Mouse (Mus musculus) gastrocnemius, adult 2 months (tissue): ENCODE data around the gene Cdh20. TPM values are rescaled to one million over a fixed set of nuclear protein-coding genes. Genes with fewer than 3 reads are reported as not detected.
A peak's percentile ranks its signal among the peaks of the same experiment; 100 is the strongest.
"Not testable (repeated sequence)": the region's sequence is repeated elsewhere in the genome, so short reads cannot be mapped to it uniquely, and the experiment has no call there.

ENCODE experiments used
- DNase-seq: peaks from one replicate; pipeline ENCODE4 v3.0.0; 2022
- H3K27ac ChIP-seq: fragments of 200-600 bp; 2 replicates; pipeline ENCODE4 v1.8.1; 2022; ENCODE audit warnings: mild to moderate bottlenecking
- H3K4me3 ChIP-seq: fragments of 200-600 bp; 2 replicates; pipeline ENCODE4 v1.8.1; 2022; ENCODE audit warnings: mild to moderate bottlenecking, moderate library complexity
- CTCF ChIP-seq: fragments of 200-600 bp; IDR thresholded peaks from 2 replicates; pipeline ENCODE4 v1.8.1; 2022; ENCODE audit warnings: antibody characterized with exemption, mild to moderate bottlenecking, moderate library complexity
- intact Hi-C: fragments of 180-260 bp; cut with DNase I; formaldehyde crosslinking; loops from one replicate; pipeline ENCODE4 v1.15.1; 2025
- total RNA-seq, 2 experiments: library from RNA; stranded (reverse); gene quantifications; 2 replicates each; pipeline ENCODE4 v1.2.3; 2021

Gene Cdh20
- total RNA-seq, 2 experiments from 2014 or later: 0.05 to 0.06 TPM

DNA sequence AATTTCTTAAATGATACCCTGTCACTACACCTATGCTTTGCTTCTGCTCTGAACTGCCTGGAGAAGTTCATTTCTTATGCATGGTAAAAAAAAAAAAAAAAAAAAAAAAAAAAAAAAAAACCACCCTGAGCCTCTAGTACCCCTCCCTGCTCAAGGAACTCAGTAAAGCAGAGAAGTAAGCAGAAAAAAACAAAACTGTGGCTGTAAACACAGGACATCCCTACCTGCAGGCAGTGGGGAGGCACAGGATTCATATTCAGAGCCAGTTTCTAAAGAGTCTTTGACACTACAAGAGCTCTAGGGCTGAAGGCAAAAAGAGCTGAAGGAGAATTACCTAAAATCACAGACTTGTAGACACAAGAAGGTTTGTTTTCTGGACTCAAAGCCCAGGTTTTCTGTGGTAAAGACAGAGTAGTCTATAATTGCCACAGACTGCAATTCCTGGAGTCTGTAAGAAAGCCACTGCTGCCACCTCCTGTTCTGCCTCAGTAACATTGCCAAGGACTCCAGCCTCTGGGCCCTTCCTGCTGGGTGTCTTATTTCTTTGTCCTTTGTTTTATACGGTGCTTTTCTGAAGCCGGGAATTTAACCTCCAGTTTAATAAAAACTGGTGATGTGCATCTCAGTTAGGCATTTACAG is 176.3 kb downstream of the Cdh20 start:
- H3K4me3 ChIP-seq: no peak overlapping the region
- H3K27ac ChIP-seq: no peak overlapping the region
- TF ChIP-seq CTCF: peak; percentile 61
- intact Hi-C loops: no loop called here
- DNase-seq: peak; percentile 25

GRCm38 (mm10) chr1:104945110-104945489 is 176.8 kb downstream of the Cdh20 start:
- no peak for TF ChIP-seq CTCF
- no peak for DNase-seq
- Histone ChIP-seq H3K4me3 (no peak overlapping the region), H3K27ac (no peak overlapping the region)
- intact Hi-C loops: no loop called here

- H3K27ac ChIP-seq, DNase-seq, H3K4me3 ChIP-seq, intact Hi-C loops: not testable (repeated sequence)
Observed at GRCm38 (mm10) chr1:104949640-104950039, 181.3 kb downstream of the Cdh20 start.

GRCm38 (mm10) chr1:104957046-104957445 is 188.7 kb downstream of the Cdh20 start:
- intact Hi-C loops: no loop called here
- DNase-seq: no peak
- no peak for TF ChIP-seq CTCF
- H3K4me3 ChIP-seq: no peak overlapping the region
- H3K27ac ChIP-seq: no peak overlapping the region

- no peak for TF ChIP-seq CTCF
- H3K4me3 ChIP-seq: no peak overlapping the region
- intact Hi-C loops: no loop called here
- no peak overlapping the region for H3K27ac ChIP-seq
- DNase-seq: no peak
Observed at GRCm38 (mm10) chr1:104961670-104962069, 193.3 kb downstream of the Cdh20 start.

- intact Hi-C loops: no loop called here
- no peak for TF ChIP-seq CTCF
- H3K27ac ChIP-seq: no peak overlapping the region
- DNase-seq: no peak
- H3K4me3 ChIP-seq: no peak overlapping the region
Observed at GRCm38 (mm10) chr1:104962257-104962656, 193.9 kb downstream of the Cdh20 start.

GRCm38 (mm10) chr1:104979068-104979467 is 210.7 kb downstream of the Cdh20 start:
- no peak for DNase-seq
- Histone ChIP-seq H3K27ac (no peak overlapping the region), H3K4me3 (no peak overlapping the region)
- intact Hi-C loops: no loop called here
- peak; percentile 25 for TF ChIP-seq CTCF

DNA sequence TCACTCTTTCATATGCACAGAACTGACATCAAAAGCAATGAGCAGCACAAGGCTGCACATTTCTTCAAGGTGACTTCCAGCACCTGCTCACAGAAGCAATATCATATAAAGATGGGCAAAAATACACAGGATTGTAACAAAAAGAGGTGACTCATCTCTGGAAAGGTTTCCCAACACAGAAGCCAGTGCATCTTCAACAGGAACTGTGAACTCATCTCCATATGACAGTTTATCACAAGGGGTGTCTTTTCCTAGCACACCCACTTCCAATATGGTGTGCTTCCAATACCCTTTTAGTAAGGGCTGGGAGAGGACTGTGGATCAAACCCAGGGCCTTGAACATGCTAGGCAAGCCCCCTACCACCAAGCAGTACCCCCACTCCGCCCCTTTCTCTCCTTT is 211.9 kb downstream of the Cdh20 start:
- Histone ChIP-seq H3K27ac (no peak overlapping the region), H3K4me3 (no peak overlapping the region)
- TF ChIP-seq CTCF: no peak
- intact Hi-C loops: no loop called here
- DNase-seq: no peak

DNA sequence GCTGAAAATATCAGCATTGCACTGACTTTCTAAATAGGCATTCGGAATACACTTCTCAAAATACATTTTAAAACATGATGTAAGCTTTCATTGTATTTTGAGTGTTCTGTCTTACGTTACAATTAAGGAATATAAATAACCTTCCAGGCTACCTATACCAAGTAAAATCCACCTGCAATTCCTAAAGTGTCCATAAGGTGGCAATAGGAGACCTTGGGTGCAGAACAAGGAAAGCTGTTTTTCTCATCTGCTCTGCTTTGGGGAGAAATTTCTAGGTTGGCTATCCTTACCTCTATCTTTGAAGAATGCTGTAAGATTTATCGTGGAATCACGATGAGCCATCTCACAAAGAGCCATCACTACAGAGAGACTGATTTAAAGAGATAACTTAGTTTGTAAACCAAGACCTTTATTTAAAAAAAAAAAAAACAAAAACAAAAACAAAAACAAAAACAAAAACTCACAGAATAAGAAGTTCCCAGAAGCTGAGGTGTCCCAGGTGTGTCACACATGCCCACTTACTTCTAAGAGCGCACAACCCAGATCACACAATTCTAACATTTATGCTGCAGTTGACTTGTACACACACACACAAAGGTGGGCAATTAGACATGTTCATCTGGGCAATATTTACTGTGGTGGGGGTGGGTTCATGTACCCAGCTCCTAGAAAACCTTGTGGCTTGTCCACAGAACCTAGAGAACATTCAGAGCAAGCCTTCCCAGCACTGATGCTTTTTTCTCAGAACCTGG is 218.1 kb downstream of the Cdh20 start:
- intact Hi-C loops: loop anchor here (2.0 kb wide), 1 partner anchor 644 kb away; no protein-coding TSS in a partner anchor
- no peak overlapping the region for H3K4me3 ChIP-seq
- DNase-seq: no peak
- H3K27ac ChIP-seq: no peak overlapping the region
- TF ChIP-seq CTCF: peak; percentile 86

DNA sequence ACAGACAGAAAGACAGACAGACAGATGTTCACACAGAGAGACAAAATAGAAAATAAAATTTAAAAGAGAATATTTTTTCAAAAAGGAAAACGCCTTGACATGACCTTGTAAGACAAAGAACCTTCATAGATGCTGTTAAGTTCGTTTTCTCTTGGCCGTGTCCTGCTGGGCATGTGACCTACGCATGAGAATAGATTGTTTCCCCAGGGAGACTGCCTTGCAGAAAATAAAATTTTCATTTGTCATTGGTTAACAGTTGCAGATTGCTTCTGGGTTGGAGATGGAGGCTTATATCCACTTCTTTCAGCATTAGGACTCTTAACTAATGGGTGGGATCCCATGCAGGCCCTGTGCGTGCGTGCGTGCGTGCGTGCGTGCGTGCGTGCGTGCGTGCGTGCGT is 219.2 kb downstream of the Cdh20 start:
- intact Hi-C loops: loop anchor here (2.0 kb wide), 1 partner anchor 643 kb away; no protein-coding TSS in a partner anchor
- no peak overlapping the region for H3K27ac ChIP-seq
- no peak for TF ChIP-seq CTCF
- no peak for DNase-seq
- H3K4me3 ChIP-seq: no peak overlapping the region

DNA sequence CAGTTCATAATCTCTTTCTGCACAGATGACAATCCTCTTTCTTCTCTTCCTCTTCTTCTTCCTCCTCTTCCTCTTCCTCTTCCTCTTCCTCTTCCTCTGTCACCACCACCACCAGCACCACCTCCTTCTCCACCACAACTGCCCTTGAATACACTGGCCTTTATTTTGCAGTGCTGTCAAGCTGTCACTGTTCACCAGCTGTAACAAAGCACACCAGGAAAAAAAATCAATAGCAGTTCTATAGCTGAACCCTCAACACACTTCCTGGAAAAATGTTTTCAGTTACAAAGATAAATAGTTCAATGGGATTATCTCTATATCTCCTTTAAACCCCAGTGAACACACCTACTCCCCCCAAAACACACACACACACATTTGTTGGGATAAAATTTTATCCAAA is 224.1 kb downstream of the Cdh20 start:
- intact Hi-C loops: no loop called here
- DNase-seq: no peak
- no peak overlapping the region for H3K4me3 ChIP-seq
- no peak overlapping the region for H3K27ac ChIP-seq
- no peak for TF ChIP-seq CTCF

DNA sequence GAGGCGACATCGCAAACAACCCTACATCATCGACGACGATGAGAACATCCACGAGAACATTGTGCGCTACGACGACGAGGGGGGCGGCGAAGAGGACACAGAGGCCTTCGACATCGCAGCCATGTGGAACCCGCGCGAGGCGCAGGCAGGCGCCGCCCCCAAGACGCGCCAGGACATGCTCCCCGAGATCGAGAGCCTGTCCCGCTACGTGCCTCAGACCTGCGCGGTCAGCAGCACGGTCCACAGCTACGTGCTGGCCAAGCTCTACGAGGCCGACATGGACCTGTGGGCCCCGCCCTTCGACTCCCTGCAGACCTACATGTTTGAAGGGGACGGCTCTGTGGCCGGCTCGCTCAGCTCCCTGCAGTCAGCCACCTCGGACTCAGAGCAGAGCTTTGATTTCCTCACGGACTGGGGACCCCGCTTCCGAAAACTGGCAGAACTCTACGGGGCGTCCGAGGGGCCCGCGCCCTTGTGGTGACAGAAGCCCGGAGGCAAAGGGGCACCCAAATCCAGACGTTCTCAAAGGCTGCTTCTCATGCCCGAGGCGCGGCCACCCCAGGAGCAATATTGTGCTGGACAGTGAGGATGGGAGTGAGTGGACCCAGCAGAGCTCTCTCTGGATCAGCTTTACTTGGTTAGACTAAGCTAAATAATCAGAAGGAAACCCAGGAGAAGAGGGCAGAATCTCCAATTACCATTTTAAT is 225.7 kb downstream of the Cdh20 start:
- DNase-seq: peak; percentile 29
- TF ChIP-seq CTCF: no peak
- no peak overlapping the region for H3K27ac ChIP-seq
- H3K4me3 ChIP-seq: peak overlapping the region; percentile 68
- intact Hi-C loops: no loop called here

GRCm38 (mm10) chr1:104994612-104994986 is 226.3 kb downstream of the Cdh20 start:
- intact Hi-C loops: no loop called here
- no peak for DNase-seq
- TF ChIP-seq CTCF: no peak
- Histone ChIP-seq H3K4me3 (no peak overlapping the region), H3K27ac (no peak overlapping the region)
